Mouse (Mus musculus): ENCODE measurements at regions not wholly inside any gene's neighbourhood (a gene's known extent, or its start where the extent isn't known, plus 50 kb on each side); places are given as distances from the start of the nearest gene placed in this dataset.
A peak's percentile ranks its signal among the peaks of the same experiment; 100 is the strongest.
"Not testable (repeated sequence)": the region's sequence is repeated elsewhere in the genome, so short reads cannot be mapped to it uniquely, and the experiment has no call there.

DNA sequence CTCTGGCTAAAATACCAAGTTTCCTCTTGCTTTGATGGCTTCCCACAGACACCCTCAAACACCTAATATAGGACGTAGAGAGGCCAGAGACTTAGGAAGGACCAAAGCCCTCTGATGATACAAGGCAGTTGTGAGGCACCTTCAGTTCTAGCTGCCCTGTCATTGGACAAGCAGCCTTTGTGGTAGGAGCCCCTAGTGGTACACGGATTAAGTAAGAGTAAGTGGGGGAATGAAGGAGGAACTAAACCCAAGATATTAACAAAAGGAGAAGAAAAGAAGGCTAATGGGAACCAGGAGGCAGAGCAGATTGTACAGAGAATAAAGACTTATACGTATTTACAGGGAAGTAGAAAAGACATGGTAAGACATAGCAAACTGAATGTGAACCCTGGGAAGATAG is 352.3 kb upstream of the Tmco5 start:
- H3K36me3 ChIP-seq; ATAC-seq (ENCODE audit: low FRiP score, low read depth); H3K9ac ChIP-seq; H3K4me1 ChIP-seq; H3K4me2 ChIP-seq (replicated peaks); H3K9me3 ChIP-seq; H3K27me3 ChIP-seq (replicated peaks); H3K27ac ChIP-seq; H3K4me3 ChIP-seq: not testable (repeated sequence)
- WGBS: 83% methylated on average over 1 of the region's 3 CpGs

DNA sequence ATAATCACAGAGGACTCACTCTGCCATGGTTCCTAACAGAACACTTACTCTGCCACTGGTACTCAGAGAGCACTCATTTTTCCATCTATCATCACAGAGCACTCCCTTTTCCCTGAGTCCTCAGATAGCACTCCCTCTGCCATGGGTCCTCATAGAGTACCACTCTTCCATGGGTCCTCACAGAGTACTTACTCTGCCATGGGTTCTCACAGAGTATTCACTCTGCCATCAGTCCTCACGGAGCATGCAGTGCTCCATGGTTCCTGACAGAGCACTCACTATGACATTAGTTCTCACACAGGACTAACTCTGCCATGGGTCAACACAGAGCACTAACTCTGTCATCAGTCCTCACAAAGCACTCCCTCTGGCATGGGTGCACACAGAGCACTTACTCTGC is 342.0 kb upstream of the Tmco5 start:
- ATAC-seq (ENCODE audit: low FRiP score, low read depth): no peak
- peaks cover 48% of the 10 kb centered on the region for H3K9me3 ChIP-seq
- H3K4me3 ChIP-seq: no peak overlapping the region
- 83% methylated on average over 1 of the region's 1 CpGs for WGBS
- H3K4me2 ChIP-seq (replicated peaks): no peak overlapping the region
- no peaks in the 10 kb centered on the region for H3K36me3 ChIP-seq
- H3K4me1 ChIP-seq: no peaks in the 10 kb centered on the region
- no peak overlapping the region for H3K27ac ChIP-seq
- no peak overlapping the region for H3K9ac ChIP-seq
- no peaks in the 10 kb centered on the region for H3K27me3 ChIP-seq (replicated peaks)

DNA sequence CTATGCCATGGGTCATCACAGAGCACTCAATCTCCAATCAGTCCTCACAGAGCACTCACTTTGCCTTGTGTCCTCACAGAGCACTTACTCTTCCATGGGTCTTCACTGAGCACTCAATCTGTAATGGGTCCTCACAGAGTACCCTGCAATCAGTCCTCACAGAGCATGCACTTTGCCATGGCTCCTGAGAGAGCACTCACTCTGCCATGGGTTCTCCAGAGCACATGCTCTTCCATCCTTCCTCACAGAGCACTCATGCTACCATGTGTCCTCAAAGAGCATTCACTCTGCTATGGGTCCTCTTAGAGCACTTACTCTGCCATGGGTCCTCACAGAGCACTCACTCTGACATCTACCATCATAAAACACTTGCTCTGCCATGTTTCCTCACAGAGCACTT is 319.1 kb upstream of the Tmco5 start:
- Histone ChIP-seq H3K9me3 (0 out of 2 replicates have a peak, but pooled peaks cover 3% of the 10 kb centered on the region), H3K36me3 (no peaks in the 10 kb centered on the region), H3K9ac (no peak overlapping the region), H3K27ac (no peak overlapping the region), H3K27me3 (replicated peaks) (no peaks in the 10 kb centered on the region), H3K4me1 (no peaks in the 10 kb centered on the region), H3K4me3 (no peak overlapping the region), H3K4me2 (replicated peaks) (no peak overlapping the region)
- no peak for ATAC-seq (ENCODE audit: low FRiP score, low read depth)

DNA sequence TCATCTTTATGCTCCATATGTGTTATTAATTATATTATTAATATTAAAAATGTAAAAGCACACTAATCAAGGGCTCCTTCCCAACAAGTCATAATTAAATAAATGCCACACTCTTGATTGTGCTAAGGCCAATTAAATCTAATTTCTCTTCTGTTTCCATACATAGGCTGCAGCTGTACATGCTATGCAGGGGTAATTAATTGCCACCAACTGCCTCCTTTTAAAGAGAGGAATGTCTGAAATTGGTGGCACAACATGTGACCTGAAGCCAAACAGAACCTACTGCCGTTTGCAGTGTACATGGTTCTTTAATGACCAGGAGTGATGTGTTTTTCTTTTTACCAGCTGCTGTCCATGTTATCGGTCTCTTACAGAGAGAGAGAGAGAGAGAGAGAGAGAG is 294.5 kb upstream of the Tmco5 start:
- no peak overlapping the region for H3K27ac ChIP-seq
- H3K4me3 ChIP-seq: no peak overlapping the region
- H3K4me1 ChIP-seq: no peaks in the 10 kb centered on the region
- no peak for ATAC-seq (ENCODE audit: low FRiP score, low read depth)
- no peaks in the 10 kb centered on the region for H3K9me3 ChIP-seq
- no peak overlapping the region for H3K9ac ChIP-seq
- whole genome bisulfite sequencing: 23% methylated on average over 2 of the region's 2 CpGs
- no peak overlapping the region for H3K4me2 ChIP-seq (replicated peaks)
- no peaks in the 10 kb centered on the region for H3K36me3 ChIP-seq
- no peaks in the 10 kb centered on the region for H3K27me3 ChIP-seq (replicated peaks)

DNA sequence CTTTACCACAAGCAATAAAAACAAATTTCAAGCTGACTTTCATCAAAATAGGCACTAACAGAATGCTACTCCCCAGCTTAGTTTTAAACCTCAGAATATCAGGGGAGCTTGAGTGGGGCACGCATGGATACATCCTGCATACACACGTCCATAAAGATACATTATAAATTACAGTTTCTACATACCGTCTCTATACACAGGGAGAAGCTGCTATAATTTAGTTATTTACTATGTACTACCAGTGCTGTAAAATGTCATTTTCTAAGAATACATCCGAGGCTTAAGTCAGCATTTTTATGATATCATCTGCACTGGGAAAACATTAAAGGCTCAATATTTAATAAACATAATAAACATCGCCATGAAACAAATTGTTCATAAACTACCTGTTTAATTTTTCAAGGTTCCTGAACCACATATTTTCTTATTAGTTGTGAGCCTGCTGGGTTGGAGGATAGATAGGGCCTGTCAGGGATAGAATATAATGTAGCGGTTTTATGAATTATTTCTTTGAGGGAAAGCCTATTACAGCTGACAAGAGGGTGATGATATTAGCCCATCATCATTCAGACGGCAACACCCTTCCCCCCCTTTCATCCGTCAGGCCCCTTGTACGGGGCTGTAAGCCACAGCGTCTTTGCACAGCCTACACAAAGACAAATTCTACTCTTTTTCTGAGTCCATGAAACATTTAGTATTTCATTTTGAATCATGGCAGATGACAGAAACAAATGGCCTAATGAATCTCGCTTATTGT is 292.1 kb upstream of the Tmco5 start:
- Histone ChIP-seq H3K27ac (no peak overlapping the region), H3K9ac (no peak overlapping the region), H3K4me3 (no peak overlapping the region), H3K4me1 (no peaks in the 10 kb centered on the region), H3K9me3 (no peaks in the 10 kb centered on the region), H3K36me3 (no peaks in the 10 kb centered on the region), H3K27me3 (replicated peaks) (no peaks in the 10 kb centered on the region), H3K4me2 (replicated peaks) (no peak overlapping the region)
- 0 out of 2 replicates have a peak, but pooled peaks have one; percentile 50 for ATAC-seq (ENCODE audit: low FRiP score, low read depth)
- WGBS: 76% methylated on average over 11 of the region's 11 CpGs

DNA sequence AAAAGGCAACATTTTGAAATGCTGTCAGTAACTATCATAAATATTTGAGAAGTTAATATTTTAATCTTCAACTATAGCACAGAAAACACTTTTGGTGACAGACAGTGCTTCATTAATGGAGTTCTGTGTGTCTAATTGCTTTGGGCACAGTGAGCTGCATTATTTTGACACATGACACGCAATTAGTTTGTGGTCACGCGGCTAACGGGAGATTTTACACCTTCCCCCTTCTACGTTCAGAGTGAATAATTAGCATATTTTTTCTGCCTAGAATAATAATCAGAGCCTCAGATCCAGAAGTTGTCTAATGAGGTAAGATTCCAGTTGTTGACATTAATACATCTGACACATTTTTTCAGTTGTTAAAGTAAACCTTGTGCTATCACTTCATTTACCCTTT is 272.6 kb upstream of the Tmco5 start:
- Histone ChIP-seq H3K4me3 (no peak overlapping the region), H3K4me1 (no peaks in the 10 kb centered on the region), H3K9me3 (no peaks in the 10 kb centered on the region), H3K27me3 (replicated peaks) (no peaks in the 10 kb centered on the region), H3K9ac (no peak overlapping the region), H3K4me2 (replicated peaks) (no peak overlapping the region), H3K36me3 (no peaks in the 10 kb centered on the region), H3K27ac (no peak overlapping the region)
- ATAC-seq (ENCODE audit: low FRiP score, low read depth): no peak
- 76% methylated on average over 5 of the region's 5 CpGs for WGBS

DNA sequence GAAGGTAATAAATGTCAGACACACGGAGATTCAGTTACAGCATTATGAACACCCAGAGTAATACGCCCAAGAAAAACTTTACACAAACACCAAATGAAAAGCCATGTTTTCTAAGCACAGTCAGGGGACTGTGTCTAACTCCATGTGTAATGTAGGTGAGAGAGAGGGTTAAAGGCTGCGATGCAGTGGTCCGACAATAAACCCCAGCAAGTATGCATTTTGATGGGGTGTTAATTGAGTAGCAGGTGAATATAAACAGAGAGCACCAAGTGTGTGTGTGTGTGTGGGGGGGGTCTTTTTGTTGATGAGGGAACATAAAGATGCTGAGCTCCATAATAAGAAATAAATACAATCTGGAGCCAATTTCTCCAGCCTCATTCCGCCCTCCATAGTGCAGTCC is 238.6 kb upstream of the Tmco5 start:
- H3K9me3 ChIP-seq: no peaks in the 10 kb centered on the region
- H3K27me3 ChIP-seq (replicated peaks): no peaks in the 10 kb centered on the region
- no peak overlapping the region for H3K4me2 ChIP-seq (replicated peaks)
- no peaks in the 10 kb centered on the region for H3K36me3 ChIP-seq
- 85% methylated on average over 5 of the region's 5 CpGs for WGBS
- no peak overlapping the region for H3K4me3 ChIP-seq
- H3K4me1 ChIP-seq: no peaks in the 10 kb centered on the region
- no peak for ATAC-seq (ENCODE audit: low FRiP score, low read depth)
- no peak overlapping the region for H3K27ac ChIP-seq
- no peak overlapping the region for H3K9ac ChIP-seq

DNA sequence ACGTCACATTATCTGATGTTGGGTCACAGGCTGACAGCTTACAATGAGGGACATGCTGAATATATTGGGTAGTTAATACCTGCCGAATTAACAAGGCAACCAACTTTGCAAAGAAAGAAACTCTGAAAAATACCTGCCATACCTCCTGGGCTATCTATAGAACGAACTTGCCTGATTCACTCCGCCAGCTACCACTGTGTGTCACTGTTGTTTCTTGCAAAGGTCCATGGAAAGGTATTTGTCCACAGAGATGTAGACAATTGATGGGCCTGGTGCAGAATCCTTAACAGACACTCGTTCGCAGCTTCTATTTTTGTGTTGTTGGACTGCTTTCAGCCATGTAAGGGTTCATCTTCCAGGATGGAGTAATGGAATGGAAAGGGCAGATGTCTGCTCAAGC is 226.4 kb upstream of the Tmco5 start:
- Histone ChIP-seq H3K4me1 (no peaks in the 10 kb centered on the region), H3K36me3 (no peaks in the 10 kb centered on the region), H3K4me3 (no peak overlapping the region), H3K4me2 (replicated peaks) (no peak overlapping the region), H3K9ac (no peak overlapping the region), H3K9me3 (no peaks in the 10 kb centered on the region), H3K27ac (no peak overlapping the region), H3K27me3 (replicated peaks) (no peaks in the 10 kb centered on the region)
- 85% methylated on average over 6 of the region's 6 CpGs for WGBS
- ATAC-seq (ENCODE audit: low FRiP score, low read depth): no peak

DNA sequence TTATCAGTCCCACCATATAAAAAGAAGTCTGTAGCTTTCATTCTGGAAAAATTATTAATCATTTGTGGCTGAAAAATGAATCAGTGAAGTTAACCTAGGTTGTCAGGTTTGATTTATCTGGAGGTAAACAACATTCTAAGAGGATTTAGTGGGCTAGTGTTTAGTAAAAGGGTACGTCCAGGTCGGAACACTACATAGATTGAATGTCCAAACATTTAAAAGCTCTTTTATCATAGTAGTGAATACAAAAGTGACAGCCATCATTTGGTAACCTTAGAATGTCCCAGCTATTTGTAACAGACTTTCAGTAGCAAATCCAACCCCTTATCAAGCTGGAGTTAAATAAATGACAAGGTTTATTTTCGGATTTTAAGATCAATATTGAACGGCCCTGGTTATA is 192.7 kb upstream of the Tmco5 start:
- Histone ChIP-seq H3K9ac (no peak overlapping the region), H3K27me3 (replicated peaks) (no peaks in the 10 kb centered on the region), H3K4me2 (replicated peaks) (no peak overlapping the region), H3K9me3 (no peaks in the 10 kb centered on the region), H3K4me1 (no peaks in the 10 kb centered on the region), H3K4me3 (no peak overlapping the region), H3K27ac (no peak overlapping the region), H3K36me3 (no peaks in the 10 kb centered on the region)
- WGBS: 84% methylated on average over 4 of the region's 4 CpGs
- ATAC-seq (ENCODE audit: low FRiP score, low read depth): no peak

DNA sequence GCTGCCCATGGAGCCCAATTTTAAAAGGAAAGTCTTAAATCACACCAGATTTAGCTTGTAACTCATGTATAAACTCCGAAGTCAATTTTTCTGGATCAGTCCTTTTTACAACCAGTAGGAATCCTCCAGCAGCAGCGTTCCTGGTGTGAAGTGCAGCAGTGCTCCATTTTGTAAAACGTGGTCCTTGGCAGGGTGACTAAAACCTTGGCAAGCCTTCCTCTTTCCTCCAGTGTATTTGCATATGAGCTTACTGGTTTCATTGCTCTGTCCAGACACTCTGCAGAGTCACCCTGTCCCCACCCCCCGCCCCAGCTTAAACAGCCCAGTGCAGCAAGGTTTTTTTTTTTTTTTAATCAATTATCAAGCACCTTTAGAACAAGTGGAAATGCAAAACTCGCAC is 180.9 kb upstream of the Tmco5 start:
- ATAC-seq (ENCODE audit: low FRiP score, low read depth): no peak
- H3K27me3 ChIP-seq (replicated peaks): no peaks in the 10 kb centered on the region
- H3K27ac ChIP-seq: no peak overlapping the region
- H3K4me1 ChIP-seq: no peaks in the 10 kb centered on the region
- no peak overlapping the region for H3K4me3 ChIP-seq
- H3K9ac ChIP-seq: no peak overlapping the region
- H3K4me2 ChIP-seq (replicated peaks): no peak overlapping the region
- H3K9me3 ChIP-seq: no peaks in the 10 kb centered on the region
- WGBS: 69% methylated on average over 5 of the region's 5 CpGs
- H3K36me3 ChIP-seq: no peaks in the 10 kb centered on the region

DNA sequence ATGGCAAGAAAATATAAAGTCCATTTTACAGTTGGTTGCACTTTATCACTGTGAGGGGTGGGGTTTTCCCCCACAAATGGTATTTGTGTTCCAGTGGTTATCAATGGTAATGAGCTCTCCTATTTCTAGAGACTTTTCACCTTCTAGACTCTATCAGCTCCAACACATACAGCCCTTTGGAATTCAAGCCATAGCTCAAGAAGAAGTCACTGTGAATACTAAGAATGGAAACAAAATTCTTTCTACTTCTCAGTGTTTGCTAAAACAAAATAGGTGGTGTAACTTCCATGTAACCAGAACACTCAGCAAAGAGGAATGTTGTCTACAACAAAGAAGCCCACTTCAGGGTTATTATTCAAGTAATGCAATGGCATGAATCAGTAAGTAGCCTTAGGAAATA is 173.8 kb upstream of the Tmco5 start:
- no peak for ATAC-seq (ENCODE audit: low FRiP score, low read depth)
- no peaks in the 10 kb centered on the region for H3K36me3 ChIP-seq
- H3K4me3 ChIP-seq: no peak overlapping the region

DNA sequence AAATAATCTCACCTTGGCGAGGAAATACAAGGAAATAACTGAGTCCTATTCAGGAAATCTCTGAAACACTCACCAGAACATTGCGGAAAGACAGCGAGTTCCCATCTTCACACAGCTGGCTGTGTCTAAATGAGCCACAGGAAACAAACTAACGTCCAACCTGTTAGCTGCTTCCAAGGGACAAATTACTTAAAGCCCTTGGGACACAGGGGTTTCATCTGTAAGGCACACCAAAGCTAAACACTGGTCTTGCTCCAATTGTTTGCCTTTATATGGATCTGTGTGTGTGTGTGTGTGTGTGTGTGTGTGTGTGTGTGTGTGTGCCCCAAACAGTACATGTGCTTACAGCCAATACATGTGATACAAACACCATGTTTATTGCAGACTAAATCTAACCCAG is 168.9 kb upstream of the Tmco5 start:
- Histone ChIP-seq H3K4me3 (no peak overlapping the region), H3K9me3 (no peaks in the 10 kb centered on the region), H3K27me3 (replicated peaks) (no peaks in the 10 kb centered on the region), H3K4me2 (replicated peaks) (no peak overlapping the region), H3K27ac (no peak overlapping the region), H3K9ac (no peak overlapping the region), H3K36me3 (no peaks in the 10 kb centered on the region), H3K4me1 (no peaks in the 10 kb centered on the region)
- ATAC-seq (ENCODE audit: low FRiP score, low read depth): no peak
- WGBS: 81% methylated on average over 4 of the region's 4 CpGs

More for the DNA sequence above, 173.8 kb upstream of the Tmco5 start:
- Histone ChIP-seq H3K27ac (no peak overlapping the region), H3K9me3 (no peaks in the 10 kb centered on the region), H3K9ac (no peak overlapping the region), H3K27me3 (replicated peaks) (no peaks in the 10 kb centered on the region), H3K4me2 (replicated peaks) (no peak overlapping the region), H3K4me1 (no peaks in the 10 kb centered on the region)

DNA sequence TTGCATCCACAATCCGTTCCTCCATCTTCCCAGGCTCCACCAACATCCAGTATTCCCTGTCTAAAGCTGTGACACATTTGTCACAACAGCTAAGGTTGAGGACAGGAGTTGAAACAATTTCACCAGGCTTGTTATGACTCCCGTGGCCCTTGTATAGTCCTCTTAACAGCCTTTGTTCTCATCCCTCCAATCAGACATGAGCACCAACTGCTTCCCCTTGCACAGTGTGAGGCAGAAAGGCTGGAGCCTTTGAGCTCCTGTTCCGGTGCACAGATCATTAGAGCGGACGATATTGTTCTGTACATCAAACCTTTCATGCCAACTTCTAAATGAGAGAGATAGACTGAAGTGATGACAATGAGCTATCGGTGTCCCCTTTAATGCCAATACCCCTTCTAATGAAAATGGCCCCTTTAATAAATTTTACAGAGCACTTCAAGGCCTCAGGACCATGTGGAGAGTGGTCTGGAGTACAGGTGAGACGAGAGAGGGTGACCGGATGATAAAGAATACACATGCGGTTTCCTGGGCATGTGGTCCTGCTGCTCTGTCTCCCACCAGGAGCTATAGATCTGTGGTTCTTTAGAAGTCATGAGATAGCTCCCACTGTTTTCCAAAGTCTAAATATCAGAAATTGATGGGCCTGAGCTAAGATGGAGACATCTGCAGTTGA is 161.8 kb upstream of the Tmco5 start:
- peak; percentile 77; the same call in 1 of the 2 replicates for ATAC-seq (ENCODE audit: low FRiP score, low read depth)
- Histone ChIP-seq H3K36me3 (no peaks in the 10 kb centered on the region), H3K9me3 (no peaks in the 10 kb centered on the region), H3K4me2 (replicated peaks) (no peak overlapping the region), H3K9ac (no peak overlapping the region), H3K27me3 (replicated peaks) (no peaks in the 10 kb centered on the region), H3K4me3 (no peak overlapping the region), H3K27ac (no peak overlapping the region), H3K4me1 (no peaks in the 10 kb centered on the region)
- WGBS: 65% methylated on average over 9 of the region's 9 CpGs
